ENCODE assay signal across 8 mouse cellular contexts in the genomic region with DNA sequence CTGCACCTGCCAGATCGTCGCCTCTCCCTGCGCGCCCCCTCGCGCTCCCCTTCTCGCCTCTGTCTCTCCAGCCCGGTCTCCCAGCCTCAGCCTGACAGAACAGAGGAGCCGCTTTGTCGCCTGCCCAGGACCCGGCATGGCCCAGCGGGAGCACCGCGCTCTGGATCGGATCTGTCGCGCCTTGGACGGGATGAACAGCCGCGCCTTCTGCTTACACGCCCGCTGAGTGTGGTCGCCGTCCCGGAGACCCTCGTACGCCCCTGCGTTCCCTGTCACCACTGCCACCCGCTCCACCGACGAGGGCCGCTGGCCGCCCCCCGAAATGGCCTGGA. TPM values are rescaled to one million over a fixed set of nuclear protein-coding genes. Genes with fewer than 3 reads are reported as not detected.
A peak's percentile ranks its signal among the peaks of the same experiment; 100 is the strongest.
DNase-seq lines count a peak whose midpoint lies in the region; ATAC-seq and TF ChIP-seq lines count a peak whose summit lies in the region.

No protein-coding gene starts in this region.

- no peak for TF ChIP-seq POLR2A in thymus, adult 2 months (IDR thresholded peaks at IDR 0.05; ENCODE audit: control insufficient read depth, extremely low read depth, insufficient read depth, low read length, poor library complexity)

- H3K4me2 ChIP-seq in heart, embryonic 11.5 days, result peak overlapping the region; percentile 95
- peak overlapping the region; percentile 63 for H3K4me2 ChIP-seq in liver, embryonic 12.5 days
- peak overlapping the region; percentile 96 for H3K4me2 ChIP-seq in stomach, postnatal 0 days (replicated peaks; ENCODE audit: low read depth)

- no peak for TF ChIP-seq CTCF in thymus, adult 2 months (IDR thresholded peaks at IDR 0.05; ENCODE audit: borderline replicate concordance, control insufficient read depth, extremely low read depth, insufficient read depth, low read length, poor library complexity)
- peak; percentile 3; the same call in 1 of the 2 replicates for TF ChIP-seq CTCF in stomach, postnatal 0 days (IDR thresholded peaks at IDR 0.05; ENCODE audit: low read depth)

- ATAC-seq in heart, embryonic 11.5 days (replicated peaks; ENCODE audit: insufficient number of reproducible peaks, low FRiP score, low TSS enrichment), result no peak
- ATAC-seq in liver, embryonic 12.5 days, result no peak
- ATAC-seq in stomach, postnatal 0 days (ENCODE audit: low FRiP score, low TSS enrichment), result no peak; the same call in 1 of the 2 replicates

- H3K27ac ChIP-seq in heart, embryonic 11.5 days (ENCODE audit: low read depth, low read length), result no peak overlapping the region
- H3K27ac ChIP-seq in thymus, adult 2 months (ENCODE audit: control insufficient read depth, insufficient read depth, low read length), result no peak overlapping the region
- H3K27ac ChIP-seq in liver, embryonic 12.5 days, result no peak overlapping the region
- peak overlapping the region; percentile 87; the same call in 1 of the 2 replicates for H3K27ac ChIP-seq in stomach, postnatal 0 days (replicated peaks)

- intact Hi-C loops in heart, postnatal 14 days (cut with DNase I), result no loop called here

- WGBS in heart, embryonic 11.5 days (ENCODE audit: insufficient replicate concordance), result 1% methylated on average over 33 of the region's 34 CpGs
- 2% methylated on average over 34 of the region's 34 CpGs for WGBS in thymus, adult 2 months
- WGBS in liver, embryonic 12.5 days (ENCODE audit: insufficient replicate concordance), result under 1% methylated on average over 34 of the region's 34 CpGs
- WGBS in stomach, postnatal 0 days, result under 1% methylated on average over 33 of the region's 34 CpGs

- H3K4me1 ChIP-seq in heart, embryonic 11.5 days (ENCODE audit: control insufficient read depth, insufficient read depth, low read length), result peaks cover 8% of the 10 kb centered on the region
- H3K4me1 ChIP-seq in thymus, adult 2 months (replicated peaks; ENCODE audit: control insufficient read depth, insufficient read depth, low read length), result no peaks in the 10 kb centered on the region
- H3K4me1 ChIP-seq in liver, embryonic 12.5 days, result 0 out of 2 replicates have a peak, but pooled peaks cover 5% of the 10 kb centered on the region
- peaks cover 11% of the 10 kb centered on the region; the same call in 1 of the 2 replicates for H3K4me1 ChIP-seq in stomach, postnatal 0 days (replicated peaks; ENCODE audit: control insufficient read depth, insufficient read depth)

- no peaks in the 10 kb centered on the region for H3K36me3 ChIP-seq in heart, embryonic 11.5 days (ENCODE audit: control insufficient read depth, insufficient read depth, low read length)
- no peaks in the 10 kb centered on the region for H3K36me3 ChIP-seq in thymus, adult 2 months (ENCODE audit: control insufficient read depth, insufficient read depth, low read length)
- no peaks in the 10 kb centered on the region for H3K36me3 ChIP-seq in liver, embryonic 12.5 days
- peaks cover 4% of the 10 kb centered on the region for H3K36me3 ChIP-seq in stomach, postnatal 0 days (ENCODE audit: control insufficient read depth, insufficient read depth, low read length)

- no peak for TF ChIP-seq EP300 in stomach, postnatal 0 days (optimal IDR thresholded peaks at IDR 0.05)

- DNase-seq in heart, postnatal 14 days, result no peak
- DNase-seq in thymus, adult 2 months, result no peak
- DNase-seq in thymus, adult 18-20 months, result no peak
- no peak for DNase-seq in stomach, postnatal 0 days (ENCODE audit: low spot score)
- DNase-seq in embryo, embryonic 10 days (ENCODE audit: low spot score), result no peak
- no peak for DNase-seq in spleen, adult 12 weeks (ENCODE audit: low spot score)

- peaks cover 55% of the 10 kb centered on the region for H3K27me3 ChIP-seq in heart, embryonic 11.5 days (ENCODE audit: control insufficient read depth, insufficient read depth, low read length)
- peaks cover 2% of the 10 kb centered on the region for H3K27me3 ChIP-seq in thymus, adult 2 months (ENCODE audit: control insufficient read depth, insufficient read depth, low read length)
- H3K27me3 ChIP-seq in liver, embryonic 12.5 days (replicated peaks), result peaks cover 64% of the 10 kb centered on the region
- H3K27me3 ChIP-seq in stomach, postnatal 0 days (ENCODE audit: control insufficient read depth, insufficient read depth, low read length), result no peaks in the 10 kb centered on the region; the same call in 1 of the 2 replicates

- peak overlapping the region; percentile 80 for H3K9ac ChIP-seq in heart, embryonic 11.5 days (ENCODE audit: low read depth, low read length)
- H3K9ac ChIP-seq in liver, embryonic 12.5 days, result peak overlapping the region; percentile 17; the same call in 1 of the 2 replicates
- peak overlapping the region; percentile 76 for H3K9ac ChIP-seq in stomach, postnatal 0 days (ENCODE audit: low read length)

- H3K9me3 ChIP-seq in heart, embryonic 11.5 days (replicated peaks; ENCODE audit: control insufficient read depth, low read length), result no peaks in the 10 kb centered on the region
- H3K9me3 ChIP-seq in liver, embryonic 12.5 days (replicated peaks), result no peaks in the 10 kb centered on the region
- H3K9me3 ChIP-seq in stomach, postnatal 0 days (ENCODE audit: control insufficient read depth, low read length), result no peaks in the 10 kb centered on the region

- H3K4me3 ChIP-seq in heart, embryonic 11.5 days (ENCODE audit: low read depth, low read length), result peak overlapping the region; percentile 59
- H3K4me3 ChIP-seq in thymus, adult 2 months (ENCODE audit: control insufficient read depth, insufficient read depth, low read length), result peak overlapping the region; percentile 14; the same call in 1 of the 2 replicates
- peak overlapping the region; percentile 52 for H3K4me3 ChIP-seq in liver, embryonic 12.5 days
- peak overlapping the region; percentile 66 for H3K4me3 ChIP-seq in stomach, postnatal 0 days (ENCODE audit: low read depth, low read length)

RNA-seq across cellular contexts. Expression of a gene that starts 0.8 kb away (rescaled TPM):
- polyA plus RNA-seq in heart, embryonic 11.5 days (2014; fragmentation: Nextera tagmentation; extraction: Ambion mirVana), result 3.0 and 3.7 TPM in 2 replicates
- total RNA-seq in heart, postnatal 14 days (2021), result 10 to 100 TPM in 1 of 2 experiments, 1 to 10 TPM in 1; 9.9 to 10.4 TPM
- 9.8 and 11.0 TPM in 2 replicates for polyA plus RNA-seq in thymus, adult 2 months (2012; rRNA removed)
- polyA plus RNA-seq in liver, embryonic 12.5 days (2016; fragmentation: Nextera tagmentation; extraction: Ambion mirVana), result 8.1 and 9.7 TPM in 2 replicates
- polyA plus RNA-seq in stomach, postnatal 0 days (2015; fragmentation: Nextera tagmentation; extraction: Ambion mirVana), result 5.5 and 6.1 TPM in 2 replicates

Comparison
In these comparisons a context has a peak if more than half of its experiments do, and no peak if none do; other contexts are left out.
1. H3K4me3 ChIP-seq: peak in every context shown above with its lines; median percentile 66 in stomach, postnatal 0 days; 59 in heart, embryonic 11.5 days; 52 in liver, embryonic 12.5 days; 14 in thymus, adult 2 months.
2. H3K9ac ChIP-seq: peak in every context shown above with its lines; median percentile 80 in heart, embryonic 11.5 days; 76 in stomach, postnatal 0 days; 17 in liver, embryonic 12.5 days.